Mouse (Mus musculus) spleen, postnatal 0 days (tissue): ENCODE data around the gene Olfr357. TPM values are rescaled to one million over a fixed set of nuclear protein-coding genes. Genes with fewer than 3 reads are reported as not detected.

Experiments used
- polyA plus RNA-seq: library from polyadenylated mRNA; unstranded; fragments of >200 nt; fragmentation: Nextera tagmentation; extraction: Ambion mirVana; gene quantifications from 2 replicates; pipeline ENCODE4 v1.2.1, GENCODE M21; 2015

Gene Olfr357
- polyA plus RNA-seq, result not detected in 2 replicates

DNA sequence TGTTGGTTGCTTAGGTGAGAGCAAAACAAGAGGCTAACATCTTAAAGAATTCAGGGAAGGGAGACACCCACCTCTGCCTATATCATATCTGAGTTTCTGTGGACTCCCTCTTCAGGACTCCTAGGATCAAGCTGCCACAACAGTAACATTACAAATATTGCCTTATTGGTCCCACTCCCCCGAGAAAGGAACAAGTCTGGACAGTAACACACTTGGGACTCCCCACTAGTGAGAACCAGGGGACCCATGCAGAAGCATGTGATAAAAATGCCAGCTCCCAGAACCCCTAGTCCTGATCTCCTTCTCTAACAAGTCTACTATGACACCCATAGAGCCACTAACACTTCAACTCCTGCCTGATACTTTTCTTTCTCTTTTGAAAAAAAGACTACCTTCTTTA, at the start of gene Olfr357:
TSS of gene Olfr357 (plus strand) at position 301 of the 400 bp plus-strand sequence.

DNA sequence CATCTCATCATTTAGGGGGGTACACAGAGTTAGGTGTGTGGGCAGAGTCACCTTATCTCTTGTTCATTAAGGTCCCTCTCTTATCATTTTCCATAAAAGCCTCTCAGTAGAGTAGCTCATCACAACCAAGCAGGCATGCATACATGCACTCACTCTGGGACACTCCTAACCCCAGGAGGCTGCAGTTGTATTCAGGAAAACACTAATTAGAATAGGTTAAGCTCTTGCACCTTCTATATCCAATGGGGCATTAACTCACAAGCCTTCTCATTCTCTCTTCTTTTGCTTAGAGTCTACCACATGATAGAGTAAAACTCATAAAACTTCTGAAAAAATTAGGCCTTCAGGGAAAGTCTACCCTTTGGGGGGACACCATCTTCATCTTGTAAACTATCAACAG, 15.6 kb downstream of the Olfr357 start, which contains the start of gene Olfr358:
TSS of gene Olfr358 (minus strand) at position 101 of the 400 bp plus-strand sequence.

Other genes starting within 250 kb of the Olfr357 start
- not detected in 2 replicates for gene Olfr348, start 209.6 kb upstream of the Olfr357 start, polyA plus RNA-seq
- gene Olfr50, start 203.3 kb upstream of the Olfr357 start, polyA plus RNA-seq, result not detected in 2 replicates
- gene Olfr3, start 176.8 kb upstream of the Olfr357 start, polyA plus RNA-seq, result not detected in 2 replicates
- not detected in 2 replicates for gene Olfr350, start 147.5 kb upstream of the Olfr357 start, polyA plus RNA-seq
- gene Olfr351, start 131.2 kb upstream of the Olfr357 start, polyA plus RNA-seq, result not detected in 2 replicates
- gene Olfr352, start 125.4 kb upstream of the Olfr357 start, polyA plus RNA-seq, result not detected in 2 replicates
- gene Olfr353, start 100.9 kb upstream of the Olfr357 start, polyA plus RNA-seq, result not detected in 2 replicates
- not detected in 2 replicates for gene Olfr354, start 88.1 kb upstream of the Olfr357 start, polyA plus RNA-seq
- gene Olfr355, start 64.9 kb upstream of the Olfr357 start, polyA plus RNA-seq, result not detected in 2 replicates
- gene Olfr356, start 56.7 kb upstream of the Olfr357 start, polyA plus RNA-seq, result not detected in 2 replicates
- gene Olfr358, start 15.5 kb downstream of the Olfr357 start, polyA plus RNA-seq, result not detected in 2 replicates
- not detected in 2 replicates for gene Olfr360, start 71.9 kb downstream of the Olfr357 start, polyA plus RNA-seq
- not detected in 2 replicates for gene Olfr361, start 95.5 kb downstream of the Olfr357 start, polyA plus RNA-seq
- not detected in 2 replicates for gene Olfr362, start 124.1 kb downstream of the Olfr357 start, polyA plus RNA-seq
- not detected in 2 replicates for gene Olfr364-ps1, start 145.5 kb downstream of the Olfr357 start, polyA plus RNA-seq
- not detected in 2 replicates for gene Olfr365, start 194.4 kb downstream of the Olfr357 start, polyA plus RNA-seq
- gene Olfr366, start 217.7 kb downstream of the Olfr357 start, polyA plus RNA-seq, result not detected in 2 replicates